Mouse (Mus musculus): ENCODE results near the gene Arfgap1. TPM values are rescaled to one million over a fixed set of nuclear protein-coding genes. Genes with fewer than 3 reads are reported as not detected.

Gene Arfgap1
- 75.7 and 101 TPM in 2 replicates for polyA plus RNA-seq (2016; fragmentation: Nextera tagmentation; extraction: Ambion mirVana)

DNA sequence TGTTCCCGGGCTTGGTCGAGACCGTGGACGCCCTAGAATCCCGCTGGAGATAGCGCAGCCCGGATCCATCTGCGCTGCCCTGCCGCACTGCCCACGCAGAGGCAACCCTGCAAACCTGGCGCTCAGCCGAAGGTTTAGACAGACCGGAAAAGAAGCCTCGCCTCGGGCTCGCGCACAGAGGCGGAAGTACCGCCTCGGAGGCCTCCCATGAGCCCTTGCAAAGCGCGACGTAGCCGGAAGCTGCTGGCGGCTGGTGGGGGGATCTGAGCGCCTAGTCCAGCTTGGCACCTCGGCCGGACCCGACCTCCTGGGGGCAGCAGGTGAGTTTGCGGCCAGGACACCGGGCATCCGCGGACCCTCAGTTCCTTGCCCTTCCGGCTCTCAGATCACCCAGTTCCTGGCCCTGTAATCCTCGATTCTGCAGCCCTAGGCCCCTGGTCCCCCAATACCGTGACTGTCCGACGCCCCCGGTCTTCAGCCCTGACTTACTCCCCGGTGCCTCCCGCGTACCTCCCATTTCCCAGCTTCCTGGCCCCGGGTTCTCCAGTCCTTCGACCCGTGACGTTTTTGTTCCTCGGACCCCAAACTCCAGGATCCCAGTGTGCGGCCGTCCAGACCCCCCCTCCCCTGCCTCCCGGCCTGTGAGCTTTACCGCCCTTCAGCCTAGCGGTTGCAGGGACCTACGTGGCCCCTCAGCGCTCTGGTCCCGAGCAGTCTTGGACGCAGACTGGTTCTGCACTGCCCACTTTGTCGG, at the start of gene Arfgap1:
Gene Arfgap1 (plus strand): TSS at position 216 of the 754 bp plus-strand sequence.
- no peaks in the 10 kb centered on the region for H3K9me3 ChIP-seq (replicated peaks)
- WGBS, result under 1% methylated on average over 57 of the region's 57 CpGs

DNA sequence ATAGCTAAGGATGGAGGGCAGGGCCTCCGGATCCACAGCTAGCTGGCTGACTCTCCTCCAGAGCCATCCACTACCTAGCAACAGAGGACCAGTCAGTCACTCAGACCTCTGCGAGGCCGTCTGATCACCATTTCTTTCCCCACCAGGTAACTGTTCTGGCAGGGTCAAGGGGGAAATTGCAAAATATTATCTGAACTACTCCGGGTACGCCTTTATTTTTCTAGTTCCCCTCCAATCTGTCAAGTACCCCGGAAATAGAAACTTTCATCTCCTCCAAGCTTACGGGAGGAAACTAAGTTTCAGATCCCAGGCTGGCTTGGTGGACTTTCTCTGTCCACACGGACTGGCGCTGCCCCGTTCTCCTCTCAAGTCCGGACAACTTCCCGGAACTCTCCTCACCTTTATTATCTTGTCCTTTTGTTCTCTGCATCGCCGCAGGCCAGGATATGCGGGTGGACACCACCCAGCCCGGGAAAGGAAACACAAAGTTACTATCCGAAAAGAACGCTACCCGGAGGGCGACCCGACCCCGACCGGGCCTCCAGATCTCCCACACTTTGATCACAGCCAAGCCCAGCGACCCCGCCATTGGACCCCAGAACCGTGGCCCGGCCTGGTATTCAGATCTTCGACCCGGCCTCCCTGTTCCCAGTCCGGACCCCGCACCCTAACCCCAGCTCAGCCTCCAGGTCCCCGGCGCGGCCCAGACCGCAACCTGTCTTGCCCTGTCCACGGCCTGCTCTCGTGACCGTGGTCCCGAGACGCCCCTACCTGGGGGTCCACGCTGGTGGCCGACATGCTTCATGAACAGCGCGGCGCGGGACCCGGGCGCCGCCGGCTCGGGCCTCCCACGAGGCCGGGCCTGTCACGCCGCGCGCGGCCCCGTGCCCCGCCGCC, 46.9 kb upstream of the Arfgap1 start:
- Histone ChIP-seq H3K4me3 (peak overlapping the region; percentile 98), H3K27ac (peak overlapping the region; percentile 96), H3K36me3 (peaks cover 39% of the 10 kb centered on the region), H3K4me1 (peaks cover 11% of the 10 kb centered on the region), H3K9me3 (replicated peaks) (no peaks in the 10 kb centered on the region), H3K27me3 (ENCODE audit: low read depth, poor library complexity, severe bottlenecking) (no peaks in the 10 kb centered on the region)
- WGBS, result under 1% methylated on average over 61 of the region's 61 CpGs
- peak; percentile 71 for DNase-seq (ENCODE audit: low spot score)

More for the DNA sequence above, at the start of gene Arfgap1:
- Histone ChIP-seq H3K4me1 (peaks cover 18% of the 10 kb centered on the region), H3K4me3 (peak within 1 kb of the TSS; percentile 80), H3K36me3 (peaks cover 35% of the 10 kb centered on the region), H3K27me3 (ENCODE audit: low read depth, poor library complexity, severe bottlenecking) (no peaks in the 10 kb centered on the region), H3K27ac (peak within 1 kb of the TSS; percentile 89)
- peak; percentile 93 for DNase-seq (ENCODE audit: low spot score)

DNA sequence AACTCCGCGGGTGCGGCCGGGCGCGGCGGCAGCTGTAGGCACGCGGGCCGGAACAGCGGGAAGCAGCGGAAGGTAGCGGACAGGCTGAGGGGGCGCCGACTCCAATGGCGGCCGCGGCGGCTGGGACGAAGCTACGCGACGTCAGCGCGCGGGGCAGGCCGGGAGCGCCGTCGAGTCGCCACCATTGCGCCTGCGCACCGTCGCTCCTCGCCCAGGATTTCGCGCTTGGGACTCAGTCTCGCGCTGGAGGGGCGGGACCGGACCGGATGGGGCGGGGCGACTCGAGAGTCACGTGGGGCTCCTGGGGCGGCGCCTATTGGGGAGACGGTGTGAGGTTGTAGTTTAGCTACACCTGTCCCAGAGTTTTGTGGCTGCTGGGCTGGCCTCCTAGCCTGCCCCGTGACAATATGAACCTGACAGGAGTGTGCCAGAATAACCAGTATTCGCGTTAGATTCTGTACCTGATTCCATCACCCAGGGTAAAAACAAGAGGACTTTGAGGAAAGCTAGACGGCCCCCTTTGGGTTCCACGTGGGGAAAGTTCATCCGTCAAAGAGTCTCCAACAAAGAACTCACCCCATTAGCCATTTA, 46.1 kb upstream of the Arfgap1 start, which contains the start of gene Ythdf1:
Gene Ythdf1 (minus strand): TSS at position 140 of the 591 bp plus-strand sequence.
- Histone ChIP-seq H3K27me3 (ENCODE audit: low read depth, poor library complexity, severe bottlenecking) (no peaks in the 10 kb centered on the region), H3K4me1 (peaks cover 11% of the 10 kb centered on the region), H3K4me3 (peak within 1 kb of the TSS; percentile 98), H3K27ac (peak within 1 kb of the TSS; percentile 96), H3K36me3 (peaks cover 32% of the 10 kb centered on the region), H3K9me3 (replicated peaks) (no peaks in the 10 kb centered on the region)
- WGBS, result under 1% methylated on average over 56 of the region's 56 CpGs
- peak; percentile 99 for DNase-seq (ENCODE audit: low spot score)

DNA sequence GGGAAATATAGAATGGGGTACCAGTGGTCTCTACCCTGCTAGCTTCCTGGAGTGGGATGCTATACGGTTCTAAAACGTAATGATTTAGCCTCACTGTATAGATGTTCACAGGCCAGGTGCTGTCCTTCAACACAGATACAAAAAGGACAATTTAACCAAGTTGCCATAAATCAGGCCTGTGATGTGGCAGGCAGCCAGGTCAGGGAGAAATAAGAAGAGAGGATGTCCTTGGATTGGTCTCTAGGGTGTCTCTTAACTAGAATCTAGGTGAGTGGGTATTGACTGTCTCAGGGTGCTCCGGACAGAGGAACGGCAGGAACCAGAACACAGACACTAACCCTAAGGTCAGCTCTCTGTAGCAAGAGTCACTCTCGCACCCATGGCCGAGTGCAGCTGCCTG, 44.3 kb upstream of the Arfgap1 start:
- peaks cover 11% of the 10 kb centered on the region for H3K4me1 ChIP-seq
- H3K9me3 ChIP-seq (replicated peaks), result no peaks in the 10 kb centered on the region
- H3K36me3 ChIP-seq, result peaks cover 13% of the 10 kb centered on the region
- 96% methylated on average over 6 of the region's 6 CpGs for WGBS
- H3K27me3 ChIP-seq (ENCODE audit: low read depth, poor library complexity, severe bottlenecking), result no peaks in the 10 kb centered on the region
- no peak overlapping the region for H3K4me3 ChIP-seq
- no peak for DNase-seq (ENCODE audit: low spot score)
- H3K27ac ChIP-seq, result no peak overlapping the region

DNA sequence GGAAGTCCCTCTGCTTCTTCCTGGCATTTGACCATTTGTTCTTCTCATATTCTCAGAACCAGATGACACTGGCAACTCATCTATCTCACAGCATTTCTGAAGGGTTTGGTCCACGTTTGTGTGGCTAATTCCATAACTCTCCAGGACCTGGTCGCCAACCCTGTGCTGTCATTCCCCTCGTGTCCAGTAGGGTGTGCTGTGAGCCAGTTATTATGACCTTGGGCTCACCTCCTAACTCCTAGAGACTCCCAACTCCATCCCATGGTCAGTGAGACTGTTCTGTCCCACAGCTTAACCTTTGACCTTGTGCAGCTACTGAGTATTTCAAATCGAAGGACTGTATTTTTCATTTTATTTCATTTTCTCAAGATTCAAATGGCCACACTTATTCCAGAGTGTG, 41.8 kb upstream of the Arfgap1 start:
- Histone ChIP-seq H3K27me3 (ENCODE audit: low read depth, poor library complexity, severe bottlenecking) (no peaks in the 10 kb centered on the region), H3K9me3 (replicated peaks) (no peaks in the 10 kb centered on the region), H3K36me3 (no peaks in the 10 kb centered on the region), H3K4me3 (no peak overlapping the region), H3K4me1 (peaks cover 3% of the 10 kb centered on the region; the same call in 1 of the 2 replicates), H3K27ac (no peak overlapping the region)
- peak; percentile 78 for DNase-seq (ENCODE audit: low spot score)
- WGBS, result 12% methylated on average over 4 of the region's 4 CpGs

DNA sequence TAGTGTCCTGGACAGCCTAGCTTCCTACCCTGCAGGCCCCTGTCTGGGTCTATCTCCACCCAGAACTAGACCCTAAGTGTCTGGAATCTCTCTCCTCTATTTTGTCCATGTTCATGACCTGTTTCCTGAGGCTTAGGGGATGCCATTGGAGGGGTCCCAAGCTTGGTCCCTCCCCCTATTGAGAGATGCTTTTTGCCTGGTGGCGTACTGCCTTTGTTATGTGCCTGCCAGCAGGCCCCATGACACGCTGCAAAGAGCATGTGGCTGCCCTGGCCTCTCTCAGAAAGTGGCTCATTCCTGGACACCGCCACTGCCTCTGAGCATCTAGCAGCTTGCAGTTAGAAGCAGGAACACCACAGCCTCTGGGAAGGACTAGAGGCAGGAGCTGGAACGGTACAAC, 38.3 kb upstream of the Arfgap1 start, which contains the start of gene Birc7:
Gene Birc7 (plus strand): TSS at position 301 of the 400 bp plus-strand sequence.
- Histone ChIP-seq H3K27me3 (ENCODE audit: low read depth, poor library complexity, severe bottlenecking) (no peaks in the 10 kb centered on the region), H3K36me3 (no peaks in the 10 kb centered on the region), H3K4me3 (no peak within 1 kb of the TSS), H3K9me3 (replicated peaks) (no peaks in the 10 kb centered on the region), H3K4me1 (peaks cover 4% of the 10 kb centered on the region; the same call in 1 of the 2 replicates), H3K27ac (no peak within 1 kb of the TSS)
- WGBS, result 64% methylated on average over 4 of the region's 4 CpGs
- DNase-seq (ENCODE audit: low spot score), result no peak

DNA sequence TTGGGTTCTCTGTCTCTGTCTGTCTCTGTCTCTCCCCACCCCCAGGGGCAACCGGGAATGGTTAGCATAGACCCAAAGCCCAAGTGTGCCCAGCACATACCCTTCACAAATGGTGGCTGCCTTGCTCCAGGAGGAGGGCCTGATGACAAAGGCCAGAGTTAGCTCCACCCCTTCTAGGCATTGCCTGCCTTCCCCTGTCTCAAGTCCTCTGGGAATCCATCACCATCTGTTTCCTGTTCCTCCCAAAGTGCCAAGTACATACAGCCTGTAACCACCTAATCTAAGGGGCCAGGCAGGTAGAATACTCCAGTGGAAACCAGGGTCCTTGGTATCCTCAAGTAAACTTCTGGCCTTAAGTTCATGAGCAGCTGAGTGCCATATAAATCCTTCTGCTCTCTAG, 34.6 kb upstream of the Arfgap1 start:
- H3K27me3 ChIP-seq (ENCODE audit: low read depth, poor library complexity, severe bottlenecking), result no peaks in the 10 kb centered on the region
- no peaks in the 10 kb centered on the region for H3K36me3 ChIP-seq
- peaks cover 4% of the 10 kb centered on the region; the same call in 1 of the 2 replicates for H3K4me1 ChIP-seq
- WGBS, result 81% methylated on average over 1 of the region's 1 CpGs
- no peaks in the 10 kb centered on the region for H3K9me3 ChIP-seq (replicated peaks)
- H3K4me3 ChIP-seq, result no peak overlapping the region
- no peak for DNase-seq (ENCODE audit: low spot score)
- H3K27ac ChIP-seq, result no peak overlapping the region

DNA sequence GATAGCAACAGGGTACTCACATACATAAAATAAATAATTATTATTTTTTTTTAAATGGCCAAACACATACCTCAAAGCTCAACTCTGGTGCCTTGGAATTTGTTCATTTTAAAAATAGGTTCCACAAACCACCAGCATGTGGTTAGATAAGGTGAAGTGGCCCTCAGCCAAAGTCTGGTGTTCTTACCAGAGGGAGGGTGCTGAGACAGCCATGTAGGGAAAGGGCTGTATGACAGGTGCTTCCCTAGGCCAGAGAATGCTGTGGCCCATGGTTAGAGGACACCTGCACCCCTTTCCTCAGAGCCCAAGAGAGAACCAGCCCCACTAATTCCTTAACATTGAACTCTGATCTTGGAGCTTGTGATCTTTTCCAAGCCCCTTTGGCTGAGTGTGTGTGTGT, 26.8 kb upstream of the Arfgap1 start:
- DNase-seq (ENCODE audit: low spot score), result no peak
- Histone ChIP-seq H3K9me3 (replicated peaks) (no peaks in the 10 kb centered on the region), H3K4me1 (no peaks in the 10 kb centered on the region), H3K27ac (no peak overlapping the region), H3K27me3 (ENCODE audit: low read depth, poor library complexity, severe bottlenecking) (no peaks in the 10 kb centered on the region), H3K36me3 (no peaks in the 10 kb centered on the region), H3K4me3 (no peak overlapping the region)

DNA sequence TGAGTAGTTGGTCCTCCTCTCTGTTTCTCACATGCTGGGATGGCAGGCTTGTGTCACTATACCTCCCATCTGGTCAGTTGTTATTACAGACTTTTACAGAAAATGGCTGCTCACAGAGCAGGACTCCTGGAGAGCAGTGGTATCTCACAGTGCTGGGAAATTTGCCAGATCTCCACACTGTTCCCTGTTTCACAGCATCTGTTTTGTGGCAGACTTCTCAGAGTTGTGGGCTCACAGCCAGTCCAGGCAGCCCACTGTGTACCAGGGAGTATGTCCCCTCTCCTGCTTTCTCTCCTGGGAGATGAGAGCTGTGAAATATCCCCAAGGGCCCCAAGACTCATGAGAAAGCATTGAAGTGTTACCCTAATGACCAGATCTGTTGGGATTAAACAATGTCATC, 25.2 kb upstream of the Arfgap1 start:
- H3K36me3 ChIP-seq, result no peaks in the 10 kb centered on the region
- H3K4me3 ChIP-seq, result no peak overlapping the region
- no peaks in the 10 kb centered on the region for H3K27me3 ChIP-seq (ENCODE audit: low read depth, poor library complexity, severe bottlenecking)
- H3K4me1 ChIP-seq, result no peaks in the 10 kb centered on the region
- H3K27ac ChIP-seq, result no peak overlapping the region
- no peak for DNase-seq (ENCODE audit: low spot score)
- H3K9me3 ChIP-seq (replicated peaks), result no peaks in the 10 kb centered on the region

DNA sequence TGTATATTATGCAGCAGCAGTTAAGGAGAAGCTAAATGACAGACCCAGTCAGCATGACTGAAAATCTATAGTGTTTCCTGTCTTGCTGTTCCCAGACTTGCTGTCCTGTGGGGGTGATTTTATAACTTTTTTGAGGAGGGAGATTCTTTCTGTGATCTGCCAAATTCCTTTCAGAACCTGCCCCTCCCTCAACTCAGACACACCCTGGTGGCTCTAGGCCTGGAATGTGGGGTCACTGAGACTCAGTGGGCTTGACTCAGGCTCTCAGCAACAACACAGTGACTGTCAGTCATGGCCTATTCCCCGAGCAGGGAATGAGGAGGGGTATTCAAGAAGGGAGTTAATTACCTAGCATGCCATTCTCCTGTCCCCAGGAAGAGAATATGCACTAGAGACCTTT, 17.1 kb upstream of the Arfgap1 start:
- no peaks in the 10 kb centered on the region for H3K36me3 ChIP-seq
- H3K9me3 ChIP-seq (replicated peaks), result no peaks in the 10 kb centered on the region
- no peak overlapping the region for H3K4me3 ChIP-seq
- H3K27me3 ChIP-seq (ENCODE audit: low read depth, poor library complexity, severe bottlenecking), result peaks cover 45% of the 10 kb centered on the region
- DNase-seq (ENCODE audit: low spot score), result no peak
- WGBS, result 27% methylated on average over 1 of the region's 1 CpGs
- peaks cover 22% of the 10 kb centered on the region for H3K4me1 ChIP-seq
- no peak overlapping the region for H3K27ac ChIP-seq

DNA sequence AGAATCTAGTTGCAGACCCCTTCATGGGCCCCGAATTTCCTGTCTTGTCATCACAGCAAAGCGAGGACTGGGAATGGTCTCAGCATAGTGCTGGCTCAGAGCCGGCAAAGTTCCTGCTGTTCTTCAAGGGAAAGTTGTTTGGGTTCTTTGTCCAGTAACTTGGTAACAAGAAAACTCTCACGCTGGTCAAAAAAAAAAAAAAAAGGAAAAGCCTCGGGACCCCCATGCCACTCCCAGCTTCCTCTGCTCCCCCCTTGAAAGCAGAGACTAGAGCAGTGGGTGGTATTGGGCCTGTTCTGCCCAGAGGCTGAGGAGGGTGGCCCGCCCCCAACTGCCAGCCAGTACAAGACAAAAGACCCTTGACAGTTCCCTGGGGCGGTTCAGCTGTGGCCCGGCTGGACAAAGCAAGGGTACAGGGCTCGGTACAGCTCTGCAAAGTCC, 14.3 kb upstream of the Arfgap1 start:
- no peaks in the 10 kb centered on the region for H3K9me3 ChIP-seq (replicated peaks)
- WGBS, result 14% methylated on average over 9 of the region's 9 CpGs
- H3K4me1 ChIP-seq, result peaks cover 24% of the 10 kb centered on the region
- H3K27ac ChIP-seq, result no peak overlapping the region
- no peaks in the 10 kb centered on the region for H3K36me3 ChIP-seq
- peak; percentile 47 for DNase-seq (ENCODE audit: low spot score)
- H3K27me3 ChIP-seq (ENCODE audit: low read depth, poor library complexity, severe bottlenecking), result peaks cover 63% of the 10 kb centered on the region
- H3K4me3 ChIP-seq, result 0 out of 2 replicates have a peak overlapping the region, but pooled peaks have one; percentile 5

DNA sequence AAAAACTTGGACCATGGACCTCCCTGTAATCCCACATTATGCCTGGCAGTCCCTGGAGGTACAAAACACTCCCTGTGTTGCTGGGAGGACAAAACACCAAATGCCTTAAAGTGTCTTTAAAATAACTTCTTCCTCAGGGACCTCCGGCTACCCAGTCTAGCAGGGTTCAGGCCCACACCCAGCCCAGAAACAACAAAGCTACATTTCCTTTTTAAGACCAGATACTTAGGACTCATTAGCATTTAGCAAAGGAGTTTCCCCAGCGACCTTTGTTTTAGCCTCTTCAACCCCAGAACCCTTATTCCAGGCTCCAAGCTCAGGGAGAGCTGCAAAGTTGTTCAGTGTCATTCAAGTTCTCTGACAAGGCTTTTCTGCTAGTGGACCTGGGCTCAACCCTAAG, 13.4 kb upstream of the Arfgap1 start:
- H3K9me3 ChIP-seq (replicated peaks), result no peaks in the 10 kb centered on the region
- 29% methylated on average over 2 of the region's 2 CpGs for WGBS
- H3K4me1 ChIP-seq, result peaks cover 24% of the 10 kb centered on the region
- no peaks in the 10 kb centered on the region for H3K36me3 ChIP-seq
- no peak for DNase-seq (ENCODE audit: low spot score)
- peaks cover 63% of the 10 kb centered on the region for H3K27me3 ChIP-seq (ENCODE audit: low read depth, poor library complexity, severe bottlenecking)
- H3K27ac ChIP-seq, result peak overlapping the region; percentile 71; the same call in 1 of the 2 replicates
- H3K4me3 ChIP-seq, result peak overlapping the region; percentile 70
